Mouse (Mus musculus) Muller cell, postnatal 12 days (primary cell): ENCODE data around the gene Rhoa.

Source experiments
- DNase-seq: peaks from one replicate; pipeline ENCODE4 v3.0.0-alpha.2; 2015; ENCODE audit errors: inconsistent ontology term

Gene Rhoa

GRCm38 (mm10) chr9:108340258-108341138 is 34.6 kb downstream of the Rhoa start:
- no peak for DNase-seq

- DNase-seq, result no peak
Observed at GRCm38 (mm10) chr9:108341139-108341475, 35.2 kb downstream of the Rhoa start.

GRCm38 (mm10) chr9:108341801-108342200 is 35.9 kb downstream of the Rhoa start:
- DNase-seq, result peak; percentile 78

GRCm38 (mm10) chr9:108342301-108342831 is 36.4 kb downstream of the Rhoa start:
- DNase-seq, result peak; percentile 71

GRCm38 (mm10) chr9:108343331-108343730 is 37.4 kb downstream of the Rhoa start:
- DNase-seq, result no peak

- DNase-seq, result no peak
Observed at GRCm38 (mm10) chr9:108343835-108344234, 37.9 kb downstream of the Rhoa start.

- no peak for DNase-seq
Observed at GRCm38 (mm10) chr9:108344471-108344870, 38.5 kb downstream of the Rhoa start.

GRCm38 (mm10) chr9:108347024-108347423 is 41.1 kb downstream of the Rhoa start:
- no peak for DNase-seq

- DNase-seq, result peak; percentile 96
Observed at GRCm38 (mm10) chr9:108347540-108348289, 41.8 kb downstream of the Rhoa start, which contains the start of gene Usp4. TSS of gene Usp4 (plus strand) at chr9:108347853.

- no peak for DNase-seq
Observed at GRCm38 (mm10) chr9:108348290-108348680, 42.4 kb downstream of the Rhoa start.

- DNase-seq, result no peak
Observed at GRCm38 (mm10) chr9:108349727-108350126, 43.8 kb downstream of the Rhoa start.

- no peak for DNase-seq
Observed at GRCm38 (mm10) chr9:108378234-108378633, 72.3 kb downstream of the Rhoa start.

- DNase-seq, result no peak
Observed at GRCm38 (mm10) chr9:108378736-108379135, 72.8 kb downstream of the Rhoa start.

- DNase-seq, result no peak
Observed at GRCm38 (mm10) chr9:108379294-108379693, 73.4 kb downstream of the Rhoa start.

GRCm38 (mm10) chr9:108381382-108381781 is 75.5 kb downstream of the Rhoa start:
- DNase-seq, result no peak

- DNase-seq, result no peak
Observed at GRCm38 (mm10) chr9:108385006-108385405, 79.1 kb downstream of the Rhoa start.

GRCm38 (mm10) chr9:108386816-108387215 is 80.9 kb downstream of the Rhoa start:
- DNase-seq, result no peak
